Mouse (Mus musculus) lung, embryonic 14.5 days (tissue): ENCODE results near the gene Cass4. TPM values are rescaled to one million over a fixed set of nuclear protein-coding genes. Genes with fewer than 3 reads are reported as not detected.
A peak's percentile ranks its signal among the peaks of the same experiment; 100 is the strongest.

Experiments used
- ATAC-seq: fragments of 200-750 bp; cut with Nextera tagmentation; 2 replicates; pipeline ENCODE4 v1.8.0; 2017; ENCODE audit warnings: mild to moderate bottlenecking, moderate TSS enrichment, moderate library complexity; ENCODE audit not compliant: insufficient read depth
- DNase-seq: peaks from one replicate; pipeline ENCODE4 v3.0.0-alpha.2; 2015
- H3K27ac ChIP-seq: fragments of 300-500 bp; sonication (generic); 2 replicates; pipeline ENCODE4 v1.5.1; 2014; ENCODE audit warnings: low read depth, mild to moderate bottlenecking, moderate library complexity
- H3K27me3 ChIP-seq: fragments of 300-500 bp; sonication (generic); 2 replicates; pipeline ENCODE4 v1.6.1; 2014; ENCODE audit warnings: low read length, control low read depth; ENCODE audit not compliant: insufficient read depth
- H3K36me3 ChIP-seq: fragments of 300-500 bp; sonication (generic); 2 replicates; pipeline ENCODE4 v1.6.1; 2014; ENCODE audit warnings: control low read depth; ENCODE audit not compliant: insufficient read depth
- H3K4me1 ChIP-seq: fragments of 300-500 bp; sonication (generic); 2 replicates; pipeline ENCODE4 v1.6.1; 2014; ENCODE audit warnings: antibody characterized with exemption, control low read depth; ENCODE audit not compliant: insufficient read depth
- H3K4me2 ChIP-seq: fragments of 300-500 bp; sonication (generic); 2 replicates; pipeline ENCODE4 v1.6.1; 2014; ENCODE audit warnings: mild to moderate bottlenecking
- H3K4me3 ChIP-seq: fragments of 300-500 bp; sonication (generic); 2 replicates; pipeline ENCODE4 v1.5.1; 2014; ENCODE audit warnings: low read depth, low read length
- H3K9ac ChIP-seq: fragments of 300-500 bp; sonication (generic); 2 replicates; pipeline ENCODE4 v1.6.1; 2014
- H3K9me3 ChIP-seq: fragments of 300-500 bp; sonication (generic); 2 replicates; pipeline ENCODE4 v1.6.1; 2016; ENCODE audit warnings: low read depth, low read length, control low read depth
- CTCF ChIP-seq: IDR thresholded peaks from 2 replicates; pipeline ENCODE4 v1.5.1; 2016; ENCODE audit warnings: antibody characterized with exemption, low read depth
- WGBS: fragments of 180-500 bp; shearing (Covaris S2); extraction: QIAGEN DNeasy Blood & Tissue Kit; methylation state at CpG from one replicate; pipeline ENCODE4 v1.1.7; 2014; 5-methylcytosine and 5-hydroxymethylcytosine counted together
- polyA plus RNA-seq: library from polyadenylated mRNA; unstranded; fragments of >200 nt; fragmentation: Nextera tagmentation; extraction: Ambion mirVana; gene quantifications from 2 replicates; pipeline ENCODE4 v1.2.1, GENCODE M21; 2014

Cass4 gene
- polyA plus RNA-seq, 1 experiment from 2014 or later = 2.6 TPM

GRCm38 (mm10) chr2:172349776-172350175 is 43.8 kb upstream of the Cass4 start:
- Histone ChIP-seq H3K27me3 (no peaks in the 10 kb centered on the region), H3K27ac (no peak overlapping the region), H3K4me1 (peaks cover 19% of the 10 kb centered on the region), H3K4me3 (no peak overlapping the region), H3K36me3 (peaks cover 17% of the 10 kb centered on the region), H3K9me3 (no peaks in the 10 kb centered on the region), H3K9ac (no peak overlapping the region), H3K4me2 (no peak overlapping the region)
- TF ChIP-seq CTCF = no peak
- DNase-seq (no peak), ATAC-seq (no peak)
- WGBS = 76% methylated on average over 14 of the region's 14 CpGs

- no peak for ATAC-seq
These were observed 42.8 kb upstream of the Cass4 start for GRCm38 (mm10) chr2:172350773-172351172.

GRCm38 (mm10) chr2:172353218-172353617 is 40.4 kb upstream of the Cass4 start:
- Histone ChIP-seq H3K4me1 (peaks cover 14% of the 10 kb centered on the region; the same call in 1 of the 2 replicates), H3K9ac (no peak overlapping the region), H3K36me3 (peaks cover 49% of the 10 kb centered on the region), H3K27ac (no peak overlapping the region), H3K4me3 (no peak overlapping the region), H3K27me3 (no peaks in the 10 kb centered on the region), H3K4me2 (no peak overlapping the region), H3K9me3 (no peaks in the 10 kb centered on the region)
- DNase-seq (no peak), ATAC-seq (no peak)
- no peak for TF ChIP-seq CTCF
- WGBS = 85% methylated on average over 9 of the region's 9 CpGs

More at GRCm38 (mm10) chr2:172350773-172351172, 42.8 kb upstream of the Cass4 start:
- Histone ChIP-seq H3K9ac (no peak overlapping the region), H3K4me1 (peaks cover 19% of the 10 kb centered on the region; the same call in 1 of the 2 replicates), H3K27me3 (no peaks in the 10 kb centered on the region), H3K9me3 (no peaks in the 10 kb centered on the region), H3K4me2 (no peak overlapping the region), H3K36me3 (peaks cover 25% of the 10 kb centered on the region), H3K4me3 (no peak overlapping the region), H3K27ac (no peak overlapping the region)
- no peak for TF ChIP-seq CTCF
- DNase-seq = no peak
- 64% methylated on average over 8 of the region's 8 CpGs for WGBS

GRCm38 (mm10) chr2:172354761-172355160 is 38.8 kb upstream of the Cass4 start:
- H3K9me3 ChIP-seq = no peaks in the 10 kb centered on the region
- no peak for DNase-seq
- H3K4me1 ChIP-seq = no peaks in the 10 kb centered on the region
- H3K27ac ChIP-seq = no peak overlapping the region
- peaks cover 65% of the 10 kb centered on the region for H3K36me3 ChIP-seq
- H3K4me3 ChIP-seq = no peak overlapping the region
- TF ChIP-seq CTCF = no peak
- 81% methylated on average over 9 of the region's 9 CpGs for WGBS
- no peaks in the 10 kb centered on the region for H3K27me3 ChIP-seq
- H3K9ac ChIP-seq = no peak overlapping the region
- H3K4me2 ChIP-seq = no peak overlapping the region
- ATAC-seq = no peak

- DNase-seq (no peak), ATAC-seq (no peak)
- WGBS = 86% methylated on average over 5 of the region's 5 CpGs
- H3K4me3 ChIP-seq = no peak overlapping the region
- no peak overlapping the region for H3K4me2 ChIP-seq
- H3K9me3 ChIP-seq = no peaks in the 10 kb centered on the region
- no peaks in the 10 kb centered on the region for H3K27me3 ChIP-seq
- no peak for TF ChIP-seq CTCF
- H3K27ac ChIP-seq = no peak overlapping the region
- H3K9ac ChIP-seq = no peak overlapping the region
- H3K4me1 ChIP-seq = no peaks in the 10 kb centered on the region
- H3K36me3 ChIP-seq = peaks cover 76% of the 10 kb centered on the region
These were observed 37.8 kb upstream of the Cass4 start for GRCm38 (mm10) chr2:172355833-172356232.

- 88% methylated on average over 7 of the region's 7 CpGs for WGBS
- H3K4me3 ChIP-seq = no peak overlapping the region
- H3K4me1 ChIP-seq = no peaks in the 10 kb centered on the region
- H3K9ac ChIP-seq = no peak overlapping the region
- no peak overlapping the region for H3K4me2 ChIP-seq
- H3K9me3 ChIP-seq = no peaks in the 10 kb centered on the region
- H3K36me3 ChIP-seq = peaks cover 98% of the 10 kb centered on the region
- H3K27ac ChIP-seq = no peak overlapping the region
- H3K27me3 ChIP-seq = no peaks in the 10 kb centered on the region
- no peak for TF ChIP-seq CTCF
- DNase-seq = no peak
- ATAC-seq = no peak
These were observed 30.4 kb upstream of the Cass4 start for GRCm38 (mm10) chr2:172363176-172363575.

- no peak for TF ChIP-seq CTCF
- H3K4me2 ChIP-seq = peak within 1 kb of the TSS; percentile 82
- under 1% methylated on average over 66 of the region's 66 CpGs for WGBS
- peaks cover 15% of the 10 kb centered on the region; the same call in 1 of the 2 replicates for H3K4me1 ChIP-seq
- peaks cover 57% of the 10 kb centered on the region for H3K36me3 ChIP-seq
- DNase-seq (peak; percentile 98), ATAC-seq (peak; percentile 99)
- peak within 1 kb of the TSS; percentile 95 for H3K4me3 ChIP-seq
- peak within 1 kb of the TSS; percentile 92 for H3K9ac ChIP-seq
- H3K27me3 ChIP-seq = no peaks in the 10 kb centered on the region
- no peaks in the 10 kb centered on the region for H3K9me3 ChIP-seq
- peak within 1 kb of the TSS; percentile 86 for H3K27ac ChIP-seq
These were observed 23.0 kb upstream of the Cass4 start, which contains the start of the genes Aurka and Cstf1 for GRCm38 (mm10) chr2:172370411-172371223. Gene Aurka, minus strand, starts transcription at chr2:172370535. Gene Cstf1, plus strand, starts transcription at chr2:172370681.
